Mouse (Mus musculus) small intestine, adult 2 months (tissue): ENCODE measurements at regions not wholly inside any gene's neighbourhood (a gene's known extent, or its start where the extent isn't known, plus 50 kb on each side); places are given as distances from the start of the nearest gene placed in this dataset.

Experiments
- CTCF ChIP-seq: fragments of 200-500 bp; IDR thresholded peaks from 2 replicates; pipeline ENCODE4 v1.5.1; 2012; ENCODE audit warnings: low read depth, mild to moderate bottlenecking, control low read depth, inconsistent platforms, low read length, moderate library complexity, mixed read lengths; ENCODE audit not compliant: insufficient replicate concordance, insufficient read length; ENCODE audit errors: extremely low read depth
- POLR2A ChIP-seq: fragments of 200-500 bp; IDR thresholded peaks from 2 replicates; pipeline ENCODE4 v1.6.1; 2012; ENCODE audit warnings: low read depth, mild to moderate bottlenecking, control low read depth, inconsistent platforms, low read length, moderate library complexity

DNA sequence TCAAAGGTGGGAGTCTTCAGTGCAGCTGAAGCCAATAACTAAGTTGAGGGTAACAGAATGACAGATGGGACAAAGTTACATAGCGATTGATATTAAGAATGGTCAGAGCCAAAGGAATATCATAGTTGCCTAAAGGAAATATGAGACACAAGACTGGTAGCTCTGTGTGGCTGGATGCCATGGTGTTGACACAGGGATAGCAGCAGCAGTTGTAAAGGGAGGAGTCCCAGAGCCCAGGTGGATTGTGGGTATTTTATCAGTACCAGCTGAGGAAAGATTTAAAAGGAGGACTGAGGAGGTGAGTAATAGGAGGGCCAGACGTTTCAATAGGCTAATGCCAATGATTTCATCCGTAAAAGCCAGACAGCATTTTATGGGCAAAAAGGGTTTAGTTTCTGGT, 59.4 kb upstream of the Pde3a start:
- TF ChIP-seq CTCF = no peak
- no peak for TF ChIP-seq POLR2A
